Mouse (Mus musculus): ENCODE results near the gene Gde1. TPM values are rescaled to one million over a fixed set of nuclear protein-coding genes. Genes with fewer than 3 reads are reported as not detected.

Gde1 gene
- total RNA-seq (2014; rRNA removed; ENCODE audit: low replicate concordance) (125 and 164 TPM in 2 replicates), polyA plus RNA-seq (2015; fragmentation: Nextera tagmentation; extraction: Ambion mirVana) (73.2 and 76.4 TPM in 2 replicates)

- Histone ChIP-seq H3K27ac (ENCODE audit: low read depth) (peak within 1 kb of the TSS; percentile 84), H3K4me3 (ENCODE audit: low read depth, low read length) (peak within 1 kb of the TSS; percentile 87), H3K9ac (replicated peaks; ENCODE audit: low read depth, low read length) (peak within 1 kb of the TSS; percentile 80), H3K4me2 (ENCODE audit: low read depth, low read length) (peak within 1 kb of the TSS; percentile 97), H3K9me3 (replicated peaks; ENCODE audit: control insufficient read depth, low read length) (no peaks in the 10 kb centered on the region), H3K36me3 (replicated peaks; ENCODE audit: control insufficient read depth, insufficient read depth, low read length) (no peaks in the 10 kb centered on the region), H3K4me1 (ENCODE audit: control insufficient read depth, insufficient read depth) (peaks cover 15% of the 10 kb centered on the region), H3K27me3 (ENCODE audit: control insufficient read depth, insufficient read depth, low read length) (no peaks in the 10 kb centered on the region)
- WGBS, result under 1% methylated on average over 65 of the region's 66 CpGs
- peak; percentile 88 for DNase-seq (ENCODE audit: low spot score)
- TF ChIP-seq CTCF (IDR thresholded peaks at IDR 0.05; ENCODE audit: low read depth) (no peak), EP300 (IDR thresholded peaks at IDR 0.05; ENCODE audit: low read depth) (no peak)
- ATAC-seq (ENCODE audit: insufficient read depth, low read depth), result peak; percentile 93
These were observed at the start of gene Gde1 for GRCm38 (mm10) chr7:118705101-118705961. Gene Gde1 (minus strand): TSS chr7:118705778.

- no peaks in the 10 kb centered on the region for H3K27me3 ChIP-seq (ENCODE audit: control insufficient read depth, insufficient read depth, low read length)
- no peak overlapping the region for H3K4me2 ChIP-seq (ENCODE audit: low read depth, low read length)
- H3K4me1 ChIP-seq (ENCODE audit: control insufficient read depth, insufficient read depth), result no peaks in the 10 kb centered on the region
- no peaks in the 10 kb centered on the region for H3K9me3 ChIP-seq (replicated peaks; ENCODE audit: control insufficient read depth, low read length)
- ATAC-seq (ENCODE audit: insufficient read depth, low read depth) (no peak), DNase-seq (ENCODE audit: low spot score) (no peak)
- TF ChIP-seq EP300 (IDR thresholded peaks at IDR 0.05; ENCODE audit: low read depth) (no peak), CTCF (IDR thresholded peaks at IDR 0.05; ENCODE audit: low read depth) (no peak)
- WGBS, result 80% methylated on average over 7 of the region's 7 CpGs
- no peak overlapping the region for H3K27ac ChIP-seq (ENCODE audit: low read depth)
- no peak overlapping the region for H3K9ac ChIP-seq (replicated peaks; ENCODE audit: low read depth, low read length)
- no peak overlapping the region for H3K4me3 ChIP-seq (ENCODE audit: low read depth, low read length)
- peaks cover 87% of the 10 kb centered on the region for H3K36me3 ChIP-seq (replicated peaks; ENCODE audit: control insufficient read depth, insufficient read depth, low read length)
These were observed 46.0 kb upstream of the Gde1 start for GRCm38 (mm10) chr7:118751625-118752024.

GRCm38 (mm10) chr7:118749706-118750105, 44.1 kb upstream of the Gde1 start:
- no peak for ATAC-seq (ENCODE audit: insufficient read depth, low read depth)
- Histone ChIP-seq H3K9me3 (replicated peaks; ENCODE audit: control insufficient read depth, low read length) (no peaks in the 10 kb centered on the region), H3K27me3 (ENCODE audit: control insufficient read depth, insufficient read depth, low read length) (no peaks in the 10 kb centered on the region), H3K9ac (replicated peaks; ENCODE audit: low read depth, low read length) (no peak overlapping the region), H3K4me1 (ENCODE audit: control insufficient read depth, insufficient read depth) (no peaks in the 10 kb centered on the region), H3K36me3 (replicated peaks; ENCODE audit: control insufficient read depth, insufficient read depth, low read length) (peaks cover 91% of the 10 kb centered on the region), H3K4me2 (ENCODE audit: low read depth, low read length) (no peak overlapping the region), H3K27ac (ENCODE audit: low read depth) (no peak overlapping the region), H3K4me3 (ENCODE audit: low read depth, low read length) (no peak overlapping the region)
- WGBS, result 75% methylated on average over 8 of the region's 8 CpGs
- TF ChIP-seq EP300 (IDR thresholded peaks at IDR 0.05; ENCODE audit: low read depth), result no peak
- no peak for TF ChIP-seq CTCF (IDR thresholded peaks at IDR 0.05; ENCODE audit: low read depth)
- DNase-seq (ENCODE audit: low spot score), result no peak

DNA sequence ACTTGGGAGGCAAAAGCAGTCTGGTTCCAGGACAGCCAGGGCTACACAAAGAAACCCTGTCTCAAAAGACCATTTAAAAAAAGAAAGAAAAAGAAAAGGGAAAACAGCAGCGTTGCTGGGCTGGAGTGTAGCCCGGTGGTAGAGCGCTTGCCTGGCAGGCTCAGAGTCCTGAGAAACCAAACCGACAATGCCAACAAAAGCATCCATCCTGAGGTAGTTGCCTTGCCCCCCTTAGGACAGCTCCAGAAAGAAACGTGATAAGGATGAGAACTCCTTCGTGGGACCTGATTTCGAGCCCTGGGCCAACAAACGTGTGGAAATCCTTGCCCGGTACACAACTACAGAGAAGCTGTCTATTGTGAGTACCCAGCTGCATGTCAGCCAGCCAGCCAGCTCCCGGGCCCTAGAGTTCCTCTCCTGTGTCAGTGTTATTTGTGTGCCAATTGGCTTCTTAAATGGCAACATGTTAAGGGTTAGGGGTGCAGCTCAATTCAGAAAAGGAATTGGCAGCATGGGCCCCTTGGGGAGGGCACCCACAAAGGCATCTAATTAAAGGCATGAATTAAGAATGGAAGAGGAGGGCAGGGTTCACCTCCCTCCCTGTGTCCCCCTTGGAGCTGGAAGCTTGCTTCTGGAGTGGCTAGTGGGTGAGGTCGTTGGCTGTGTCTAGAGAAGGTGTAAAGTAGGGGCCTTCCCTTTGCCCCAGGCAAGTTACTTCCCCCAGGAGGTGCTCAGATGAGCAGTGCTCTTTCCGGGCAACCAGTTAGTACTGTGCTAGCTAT, 42.5 kb upstream of the Gde1 start:
- TF ChIP-seq CTCF (IDR thresholded peaks at IDR 0.05; ENCODE audit: low read depth), result no peak
- no peak for TF ChIP-seq EP300 (IDR thresholded peaks at IDR 0.05; ENCODE audit: low read depth)
- no peak overlapping the region for H3K9ac ChIP-seq (replicated peaks; ENCODE audit: low read depth, low read length)
- peaks cover 85% of the 10 kb centered on the region for H3K36me3 ChIP-seq (replicated peaks; ENCODE audit: control insufficient read depth, insufficient read depth, low read length)
- H3K4me1 ChIP-seq (ENCODE audit: control insufficient read depth, insufficient read depth), result no peaks in the 10 kb centered on the region
- no peaks in the 10 kb centered on the region for H3K27me3 ChIP-seq (ENCODE audit: control insufficient read depth, insufficient read depth, low read length)
- H3K27ac ChIP-seq (ENCODE audit: low read depth), result no peak overlapping the region
- H3K9me3 ChIP-seq (replicated peaks; ENCODE audit: control insufficient read depth, low read length), result no peaks in the 10 kb centered on the region
- no peak overlapping the region for H3K4me3 ChIP-seq (ENCODE audit: low read depth, low read length)
- WGBS, result 88% methylated on average over 12 of the region's 12 CpGs
- DNase-seq (ENCODE audit: low spot score) (no peak), ATAC-seq (ENCODE audit: insufficient read depth, low read depth) (no peak)
- no peak overlapping the region for H3K4me2 ChIP-seq (ENCODE audit: low read depth, low read length)

- peaks cover 55% of the 10 kb centered on the region for H3K36me3 ChIP-seq (replicated peaks; ENCODE audit: control insufficient read depth, insufficient read depth, low read length)
- TF ChIP-seq EP300 (IDR thresholded peaks at IDR 0.05; ENCODE audit: low read depth) (no peak), CTCF (IDR thresholded peaks at IDR 0.05; ENCODE audit: low read depth) (no peak)
- no peak overlapping the region for H3K4me2 ChIP-seq (ENCODE audit: low read depth, low read length)
- no peak for DNase-seq (ENCODE audit: low spot score)
- 94% methylated on average over 5 of the region's 5 CpGs for WGBS
- peaks cover 9% of the 10 kb centered on the region for H3K4me1 ChIP-seq (ENCODE audit: control insufficient read depth, insufficient read depth)
- no peak overlapping the region for H3K4me3 ChIP-seq (ENCODE audit: low read depth, low read length)
- no peaks in the 10 kb centered on the region for H3K9me3 ChIP-seq (replicated peaks; ENCODE audit: control insufficient read depth, low read length)
- H3K27ac ChIP-seq (ENCODE audit: low read depth), result no peak overlapping the region
- H3K9ac ChIP-seq (replicated peaks; ENCODE audit: low read depth, low read length), result no peak overlapping the region
- H3K27me3 ChIP-seq (ENCODE audit: control insufficient read depth, insufficient read depth, low read length), result no peaks in the 10 kb centered on the region
- no peak for ATAC-seq (ENCODE audit: insufficient read depth, low read depth)
These were observed 39.2 kb upstream of the Gde1 start for GRCm38 (mm10) chr7:118744766-118745165.

Measured in heart, postnatal 0 days (tissue).